Mouse (Mus musculus): ENCODE measurements around the gene Hist2h2aa2. TPM values are rescaled to one million over a fixed set of nuclear protein-coding genes. Genes with fewer than 3 reads are reported as not detected.

The Hist2h2aa2 gene
- total and polyA plus RNA-seq, 2 experiments from 2014 or later: 52.1 to 1,755 TPM

DNA sequence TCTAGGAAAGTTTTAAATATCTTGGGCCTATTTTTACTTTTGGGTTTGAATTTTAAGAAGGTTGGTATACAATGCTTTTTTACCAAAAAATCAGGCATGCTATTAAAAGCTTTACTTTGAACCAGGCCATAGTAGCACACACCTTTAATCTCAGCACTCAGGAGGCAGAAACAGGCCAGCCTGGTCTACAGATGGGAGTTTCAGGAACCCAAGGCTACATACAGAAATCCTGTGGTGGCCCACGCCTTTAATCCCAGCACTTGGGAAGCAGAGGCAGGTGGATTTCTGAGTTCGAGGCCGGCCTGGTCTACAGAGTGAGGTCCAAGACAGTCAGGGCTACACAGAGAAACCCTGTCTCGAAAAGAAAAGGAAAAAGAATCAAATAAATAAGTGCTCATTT, 27.5 kb upstream of the Hist2h2aa2 start:
- Histone ChIP-seq H3K4me2 (ENCODE audit: low read depth, low read length) (no peak overlapping the region), H3K4me3 (ENCODE audit: low read length) (no peak overlapping the region), H3K36me3 (ENCODE audit: insufficient read depth, low read length) (no peaks in the 10 kb centered on the region), H3K9ac (replicated peaks; ENCODE audit: low read length) (no peak overlapping the region; the same call in 1 of the 2 replicates), H3K4me1 (ENCODE audit: insufficient read depth, low read length) (peaks cover 13% of the 10 kb centered on the region), H3K27ac (peak overlapping the region; percentile 87; the same call in 1 of the 2 replicates), H3K9me3 (ENCODE audit: low read length) (no peaks in the 10 kb centered on the region), H3K27me3 (ENCODE audit: insufficient read depth, low read length) (no peaks in the 10 kb centered on the region)
- no peak for TF ChIP-seq CTCF (IDR thresholded peaks at IDR 0.05; ENCODE audit: low read depth)
- ATAC-seq (no peak), DNase-seq (ENCODE audit: low spot score) (no peak)
- 83% methylated on average over 4 of the region's 4 CpGs for WGBS

DNA sequence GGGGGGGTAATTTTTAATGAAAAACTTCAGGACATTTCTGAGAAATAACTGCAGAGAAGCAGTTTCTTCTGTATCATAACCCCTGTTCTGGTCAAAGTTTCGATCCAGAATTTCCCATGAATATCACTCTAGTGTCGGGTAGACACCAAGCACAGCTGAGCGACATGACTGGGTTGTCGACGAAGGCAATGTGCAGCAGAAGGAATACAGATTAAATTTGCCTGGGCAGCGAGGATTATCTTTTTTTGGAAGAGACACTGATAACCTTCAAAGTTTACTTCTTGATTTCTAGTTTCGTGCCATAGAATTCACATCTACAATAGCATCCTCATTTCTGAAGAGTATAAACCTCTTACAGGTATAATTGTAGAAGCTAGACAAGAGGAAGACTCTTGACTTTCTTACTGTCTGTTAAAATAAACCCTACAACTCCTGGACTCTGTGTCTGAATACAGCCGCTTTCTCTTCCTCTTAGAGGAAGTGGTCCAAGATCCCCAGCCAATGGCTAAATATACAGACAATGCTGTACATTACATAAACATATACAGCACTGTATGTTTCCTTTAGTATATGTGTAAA, 26.1 kb upstream of the Hist2h2aa2 start:
- no peak for ATAC-seq
- WGBS: 88% methylated on average over 8 of the region's 8 CpGs
- H3K27ac ChIP-seq: no peak overlapping the region
- no peak for DNase-seq (ENCODE audit: low spot score)
- H3K27me3 ChIP-seq (ENCODE audit: insufficient read depth, low read length): no peaks in the 10 kb centered on the region
- no peak for TF ChIP-seq CTCF (IDR thresholded peaks at IDR 0.05; ENCODE audit: low read depth)
- H3K4me3 ChIP-seq (ENCODE audit: low read length): no peak overlapping the region
- no peaks in the 10 kb centered on the region for H3K9me3 ChIP-seq (ENCODE audit: low read length)
- no peaks in the 10 kb centered on the region for H3K36me3 ChIP-seq (ENCODE audit: insufficient read depth, low read length)
- peaks cover 20% of the 10 kb centered on the region for H3K4me1 ChIP-seq (ENCODE audit: insufficient read depth, low read length)
- H3K9ac ChIP-seq (replicated peaks; ENCODE audit: low read length): no peak overlapping the region
- H3K4me2 ChIP-seq (ENCODE audit: low read depth, low read length): no peak overlapping the region

DNA sequence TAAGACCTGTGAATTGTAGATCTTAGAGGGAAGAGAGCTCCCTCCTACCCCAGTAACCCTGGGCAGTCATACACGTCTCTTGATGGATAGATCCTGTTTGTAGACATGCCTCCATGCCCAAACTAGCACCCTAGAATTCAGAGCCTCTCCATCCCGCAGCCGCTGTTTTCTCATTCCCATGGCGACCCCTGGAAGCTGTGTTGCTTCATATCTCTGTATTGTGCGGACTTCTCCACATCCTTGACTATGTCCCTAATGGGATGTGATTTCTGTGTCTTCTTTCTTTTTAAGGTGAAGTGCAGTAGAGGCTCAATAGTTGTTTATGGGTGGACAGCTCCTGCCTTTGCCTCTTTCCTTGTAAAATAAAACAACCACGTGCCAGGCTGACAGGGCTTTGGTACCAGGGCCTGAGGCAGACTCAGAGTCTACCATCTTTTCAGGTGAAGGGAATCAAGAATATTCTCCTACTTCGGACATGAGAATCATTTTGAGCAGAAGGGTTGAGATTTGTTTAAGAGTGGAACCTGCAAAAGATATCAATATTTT, 24.4 kb upstream of the Hist2h2aa2 start:
- H3K4me2 ChIP-seq (ENCODE audit: low read depth, low read length): peak overlapping the region; percentile 77
- 0 out of 2 replicates have a peak overlapping the region, but pooled peaks have one; percentile 50 for H3K4me3 ChIP-seq (ENCODE audit: low read length)
- peaks cover 20% of the 10 kb centered on the region for H3K4me1 ChIP-seq (ENCODE audit: insufficient read depth, low read length)
- no peak for DNase-seq (ENCODE audit: low spot score)
- H3K27ac ChIP-seq: peak overlapping the region; percentile 97
- TF ChIP-seq CTCF (IDR thresholded peaks at IDR 0.05; ENCODE audit: low read depth): no peak
- H3K36me3 ChIP-seq (ENCODE audit: insufficient read depth, low read length): no peaks in the 10 kb centered on the region
- H3K27me3 ChIP-seq (ENCODE audit: insufficient read depth, low read length): no peaks in the 10 kb centered on the region
- peak overlapping the region; percentile 51 for H3K9ac ChIP-seq (replicated peaks; ENCODE audit: low read length)
- no peaks in the 10 kb centered on the region for H3K9me3 ChIP-seq (ENCODE audit: low read length)
- 68% methylated on average over 7 of the region's 7 CpGs for WGBS
- ATAC-seq: no peak

DNA sequence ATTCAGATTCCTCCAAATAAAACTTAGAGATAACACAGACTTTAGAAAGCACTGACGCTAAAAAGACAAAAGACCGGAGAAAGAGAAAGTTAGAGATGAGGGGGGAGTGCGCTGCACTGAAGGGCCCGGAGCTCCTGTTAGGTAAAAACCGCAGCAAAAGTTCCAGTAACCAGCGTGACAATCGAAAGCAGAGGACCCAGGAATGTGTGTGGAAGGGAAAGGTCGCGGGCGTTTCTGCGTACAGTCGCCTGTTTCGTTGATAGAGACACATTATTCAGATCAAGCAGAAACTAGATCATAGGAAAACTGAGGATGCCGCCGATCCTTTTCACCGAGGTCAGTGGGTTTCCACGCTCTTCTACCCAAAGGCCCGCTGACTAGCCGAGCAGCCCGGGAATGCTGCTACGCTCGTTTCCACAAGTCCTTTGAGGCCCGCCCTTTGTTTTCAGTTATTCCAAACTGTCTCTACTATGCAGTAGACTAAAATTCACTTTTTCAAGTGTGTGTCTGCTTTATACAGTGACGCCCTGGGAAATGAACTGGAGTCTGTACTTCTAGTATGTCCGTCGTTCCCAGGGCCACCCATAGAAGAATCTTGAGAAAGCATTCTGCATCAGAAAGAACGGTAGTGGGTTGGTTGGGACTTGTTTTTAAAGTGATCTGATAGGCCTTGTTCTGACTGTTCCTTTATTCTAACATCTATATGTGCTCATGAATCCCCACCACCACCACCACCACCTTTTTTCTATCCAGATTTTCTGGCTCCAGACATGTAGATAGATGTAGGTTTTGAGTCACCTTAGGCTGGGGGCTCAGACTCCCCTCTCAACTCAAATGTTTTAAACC, 23.7 kb upstream of the Hist2h2aa2 start:
- H3K27ac ChIP-seq: peak overlapping the region; percentile 97
- no peaks in the 10 kb centered on the region for H3K36me3 ChIP-seq (ENCODE audit: insufficient read depth, low read length)
- WGBS: 3% methylated on average over 27 of the region's 27 CpGs
- no peak for TF ChIP-seq CTCF (IDR thresholded peaks at IDR 0.05; ENCODE audit: low read depth)
- peak; percentile 57 for ATAC-seq
- peak; percentile 64 for DNase-seq (ENCODE audit: low spot score)
- no peaks in the 10 kb centered on the region for H3K9me3 ChIP-seq (ENCODE audit: low read length)
- no peaks in the 10 kb centered on the region for H3K27me3 ChIP-seq (ENCODE audit: insufficient read depth, low read length)
- peak overlapping the region; percentile 77 for H3K4me2 ChIP-seq (ENCODE audit: low read depth, low read length)
- H3K4me3 ChIP-seq (ENCODE audit: low read length): peak overlapping the region; percentile 50
- H3K9ac ChIP-seq (replicated peaks; ENCODE audit: low read length): peak overlapping the region; percentile 51
- peaks cover 20% of the 10 kb centered on the region for H3K4me1 ChIP-seq (ENCODE audit: insufficient read depth, low read length)

DNA sequence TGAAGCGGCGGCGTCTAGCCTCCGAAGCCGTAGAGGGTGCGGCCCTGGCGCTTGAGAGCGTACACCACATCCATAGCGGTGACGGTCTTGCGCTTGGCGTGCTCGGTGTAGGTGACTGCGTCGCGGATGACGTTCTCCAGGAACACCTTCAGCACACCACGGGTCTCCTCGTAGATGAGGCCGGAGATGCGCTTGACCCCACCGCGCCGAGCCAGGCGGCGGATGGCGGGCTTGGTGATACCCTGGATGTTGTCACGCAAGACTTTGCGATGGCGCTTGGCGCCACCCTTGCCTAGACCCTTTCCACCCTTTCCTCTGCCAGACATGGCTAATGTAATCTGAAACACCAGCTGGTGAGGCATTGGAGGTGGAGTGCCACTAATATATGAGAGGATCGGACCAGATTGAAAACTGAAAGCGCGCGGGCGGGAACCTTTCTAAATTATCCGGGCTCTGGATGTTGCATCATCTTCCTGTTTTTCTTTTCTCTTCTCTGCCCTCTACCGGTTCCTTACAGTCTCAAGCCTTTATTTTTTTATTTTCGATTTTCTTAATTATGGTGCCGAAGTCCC, 23.0 kb upstream of the Hist2h2aa2 start, which contains the start of gene Hist2h4:
Gene Hist2h4 (minus strand): TSS at position 333 of the 572 bp plus-strand sequence.
- DNase-seq (ENCODE audit: low spot score) (peak; percentile 97), ATAC-seq (peak; percentile 91)
- no peaks in the 10 kb centered on the region for H3K36me3 ChIP-seq (ENCODE audit: insufficient read depth, low read length)
- peak within 1 kb of the TSS; percentile 97 for H3K27ac ChIP-seq
- peak; percentile 65 for TF ChIP-seq CTCF (IDR thresholded peaks at IDR 0.05; ENCODE audit: low read depth)
- H3K4me1 ChIP-seq (ENCODE audit: insufficient read depth, low read length): peaks cover 19% of the 10 kb centered on the region
- peak within 1 kb of the TSS; percentile 77 for H3K4me2 ChIP-seq (ENCODE audit: low read depth, low read length)
- H3K27me3 ChIP-seq (ENCODE audit: insufficient read depth, low read length): no peaks in the 10 kb centered on the region
- H3K9me3 ChIP-seq (ENCODE audit: low read length): no peaks in the 10 kb centered on the region
- H3K4me3 ChIP-seq (ENCODE audit: low read length): peak within 1 kb of the TSS; percentile 50
- peak within 1 kb of the TSS; percentile 78 for H3K9ac ChIP-seq (replicated peaks; ENCODE audit: low read length)
- WGBS: 1% methylated on average over 40 of the region's 40 CpGs

DNA sequence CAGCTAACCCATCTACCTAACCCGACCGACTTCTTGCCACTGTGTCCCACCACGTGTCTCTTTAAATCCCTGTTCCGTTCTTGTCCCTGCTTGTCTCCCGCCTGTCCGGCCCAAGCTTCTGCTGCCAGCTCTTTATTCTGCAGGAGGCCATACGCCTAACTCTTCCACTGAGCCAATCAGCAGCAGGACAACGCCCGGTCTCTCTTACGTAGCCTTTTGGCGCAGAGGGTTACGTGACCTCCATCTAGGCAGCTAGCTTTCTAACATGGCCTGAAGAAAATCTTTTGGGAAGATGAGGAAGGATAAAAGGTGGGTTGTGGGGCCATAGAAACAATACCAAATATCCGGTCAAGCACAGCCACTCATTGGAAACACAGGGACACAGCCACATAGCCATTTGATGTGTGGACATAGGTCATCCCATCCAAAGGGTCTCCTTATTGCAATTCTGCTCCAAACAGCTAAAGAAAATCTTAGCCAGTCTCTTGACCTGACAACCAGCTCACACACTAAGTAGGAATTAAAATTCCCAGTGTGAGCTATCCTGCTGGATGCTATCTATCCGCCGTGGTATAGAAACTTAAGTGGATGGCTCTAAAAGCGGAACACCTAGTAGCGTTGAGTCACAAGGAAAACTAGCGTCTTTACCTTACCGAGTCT, 22.3 kb upstream of the Hist2h2aa2 start:
- peak; percentile 77 for ATAC-seq

More for the DNA sequence above, 22.3 kb upstream of the Hist2h2aa2 start:
- no peak for TF ChIP-seq CTCF (IDR thresholded peaks at IDR 0.05; ENCODE audit: low read depth)
- DNase-seq (ENCODE audit: low spot score): peak; percentile 92
- Histone ChIP-seq H3K4me2 (ENCODE audit: low read depth, low read length) (peak overlapping the region; percentile 77), H3K27me3 (ENCODE audit: insufficient read depth, low read length) (no peaks in the 10 kb centered on the region), H3K9ac (replicated peaks; ENCODE audit: low read length) (peak overlapping the region; percentile 78), H3K4me1 (ENCODE audit: insufficient read depth, low read length) (peaks cover 17% of the 10 kb centered on the region; the same call in 1 of the 2 replicates), H3K27ac (peak overlapping the region; percentile 97), H3K36me3 (ENCODE audit: insufficient read depth, low read length) (no peaks in the 10 kb centered on the region), H3K9me3 (ENCODE audit: low read length) (no peaks in the 10 kb centered on the region), H3K4me3 (ENCODE audit: low read length) (peak overlapping the region; percentile 50)
- under 1% methylated on average over 19 of the region's 19 CpGs for WGBS

All from hindbrain, postnatal 0 days (tissue).